Mouse (Mus musculus): ENCODE measurements around the gene Zpbp2.

Gene Zpbp2
- long read RNA-seq, experiment 1 = 0 reads
- long read RNA-seq, experiment 2 = 0 reads

DNA sequence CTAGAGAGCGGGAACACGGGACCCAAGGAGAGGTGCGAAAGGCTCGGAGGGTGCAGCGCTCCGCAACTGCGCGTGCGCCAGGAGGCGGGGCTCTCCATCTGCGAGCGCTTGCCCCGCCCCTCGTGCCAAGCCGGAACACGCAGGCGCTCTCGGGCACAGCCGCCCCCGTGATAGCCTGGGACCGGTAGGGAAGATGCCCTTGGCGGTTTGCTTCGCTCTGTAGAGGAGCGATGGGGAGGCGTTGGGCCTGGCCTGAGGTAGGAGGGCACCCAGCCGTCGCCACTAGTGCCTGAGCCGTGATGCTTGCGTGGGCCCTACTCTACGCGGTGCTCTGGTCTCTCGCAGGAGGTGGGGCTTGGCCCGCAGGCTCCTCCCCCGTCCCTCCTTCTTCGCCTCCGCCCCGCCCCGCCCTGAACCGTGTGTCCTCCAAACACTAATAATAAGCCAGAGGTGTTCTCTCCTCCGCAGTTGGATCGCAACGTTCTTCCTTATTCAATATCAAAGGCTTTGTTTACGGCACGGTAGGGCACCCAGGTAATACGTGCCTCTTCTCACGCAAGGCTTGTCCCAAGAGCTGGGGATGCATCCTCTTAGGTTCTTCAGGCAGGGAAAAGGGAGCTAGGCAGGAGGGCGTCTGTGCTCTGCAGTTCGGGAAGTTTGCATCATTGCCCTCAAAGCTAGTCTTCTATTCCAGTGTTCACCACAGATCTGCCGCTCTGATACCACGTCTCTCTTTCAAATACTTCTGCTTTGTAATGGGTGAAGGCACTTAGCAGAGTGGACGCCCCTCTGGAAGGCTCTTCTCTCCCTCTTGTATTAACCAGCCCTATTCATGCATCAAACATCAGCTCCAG, at the start of gene Zpbp2:
Gene Zpbp2, plus strand, starts transcription at position 123 of the 854 bp plus-strand sequence.
- intact Hi-C loops (cut with DNase I) = no loop called here

DNA sequence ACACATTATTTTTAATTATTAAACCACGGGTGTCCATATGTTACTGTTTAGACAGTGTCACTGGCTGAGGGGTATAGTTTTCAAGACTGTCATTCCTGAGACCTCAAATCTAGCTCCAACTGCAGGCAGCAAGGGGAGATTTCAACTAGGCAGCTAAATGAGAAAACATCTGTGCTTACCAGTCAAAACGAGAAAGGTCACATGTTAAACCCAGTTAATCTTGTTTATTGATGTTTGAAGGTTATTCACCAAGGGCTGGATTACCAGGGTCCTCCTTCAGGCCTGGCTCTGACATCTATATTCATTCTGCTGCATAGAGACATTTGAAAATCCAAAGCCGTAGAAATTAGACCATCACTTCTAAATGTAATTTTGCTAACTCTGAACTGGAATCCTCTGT, 46.0 kb upstream of the Zpbp2 start:
- intact Hi-C loops (cut with DNase I) = no loop called here

DNA sequence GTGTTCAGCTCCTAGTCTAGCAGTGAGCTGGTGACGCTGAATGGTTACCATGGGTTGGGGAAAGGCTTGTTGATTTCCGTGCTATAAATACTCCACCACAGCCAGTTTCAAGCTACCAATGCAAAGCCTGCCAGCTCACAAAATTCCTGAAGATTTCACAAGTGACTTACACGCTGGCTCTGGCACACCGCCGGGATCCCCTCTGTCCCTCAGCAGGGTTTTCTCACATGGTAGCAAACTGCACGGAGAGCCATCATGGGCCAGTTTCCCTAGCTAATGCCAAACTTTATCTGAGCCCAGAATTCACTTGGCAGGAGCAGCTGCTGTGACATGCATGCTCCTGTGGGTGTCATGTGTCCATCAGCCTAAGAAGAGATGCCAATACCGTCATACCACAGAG, 41.5 kb upstream of the Zpbp2 start:
- intact Hi-C loops (cut with DNase I) = no loop called here

DNA sequence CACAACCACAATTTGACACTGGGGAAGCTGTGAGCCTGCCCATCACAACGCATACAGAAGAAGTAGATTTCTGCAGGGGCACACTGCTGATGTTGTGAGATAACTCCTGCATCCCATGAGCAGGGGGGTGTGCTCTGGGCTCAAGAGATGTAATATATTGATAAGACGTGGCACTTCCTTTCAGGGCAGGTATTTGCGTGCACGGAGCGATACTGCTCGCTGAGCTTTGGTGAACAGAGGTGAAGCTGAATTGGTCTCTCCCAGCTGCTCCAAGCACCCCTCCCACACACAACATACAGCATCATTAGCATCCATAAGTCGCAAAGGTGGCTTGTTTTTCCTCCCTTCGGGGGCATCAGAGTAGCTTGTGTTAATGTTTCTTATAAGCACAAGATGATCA, 40.8 kb upstream of the Zpbp2 start:
- intact Hi-C loops (cut with DNase I) = no loop called here

DNA sequence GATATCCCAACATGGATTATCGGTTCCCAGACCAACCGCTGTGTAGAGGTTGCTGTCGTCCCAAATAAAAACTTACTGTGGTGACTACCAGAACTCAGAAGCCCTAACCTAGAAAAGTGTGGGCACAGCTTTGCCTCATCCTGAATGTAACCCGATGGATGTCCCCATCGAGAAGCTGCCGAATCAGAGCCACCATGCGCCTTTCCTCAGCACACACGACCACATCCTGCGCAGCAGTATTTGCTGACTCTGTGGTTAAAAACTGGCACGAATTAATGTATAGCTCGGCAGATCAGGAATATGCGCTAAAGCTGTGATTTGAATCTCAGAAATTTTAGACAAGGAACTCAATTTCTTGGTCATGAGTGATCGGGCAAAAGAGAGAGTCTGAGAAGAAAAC, 38.0 kb upstream of the Zpbp2 start:
- intact Hi-C loops (cut with DNase I) = no loop called here

DNA sequence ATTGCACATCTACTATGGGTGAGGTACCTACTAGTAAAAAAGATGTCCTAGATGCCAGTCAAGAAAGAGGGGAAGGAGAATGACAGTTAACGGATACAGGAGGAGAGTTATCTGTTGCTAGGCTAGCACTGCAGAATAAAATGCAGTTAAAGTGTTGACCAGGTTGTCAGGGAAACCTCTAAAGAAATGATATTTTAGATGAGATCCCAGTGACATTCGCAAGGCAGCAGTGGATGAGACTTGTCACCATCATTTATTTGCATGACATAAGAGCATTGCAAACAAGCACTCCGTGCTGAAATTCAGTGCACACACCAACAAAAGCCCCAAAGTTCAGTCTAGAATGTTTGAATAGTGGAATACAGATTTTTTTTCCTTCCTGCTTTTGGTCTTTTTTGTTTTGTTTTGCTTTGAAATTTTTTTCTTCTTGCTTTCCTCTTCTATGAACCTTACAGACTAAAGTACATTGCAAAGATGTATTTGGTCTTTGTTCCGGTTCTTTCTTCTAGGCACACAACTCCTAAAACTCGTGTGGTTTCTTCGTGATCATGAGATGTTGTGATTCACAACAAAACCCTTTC, 37.5 kb upstream of the Zpbp2 start:
- intact Hi-C loops (cut with DNase I) = no loop called here

DNA sequence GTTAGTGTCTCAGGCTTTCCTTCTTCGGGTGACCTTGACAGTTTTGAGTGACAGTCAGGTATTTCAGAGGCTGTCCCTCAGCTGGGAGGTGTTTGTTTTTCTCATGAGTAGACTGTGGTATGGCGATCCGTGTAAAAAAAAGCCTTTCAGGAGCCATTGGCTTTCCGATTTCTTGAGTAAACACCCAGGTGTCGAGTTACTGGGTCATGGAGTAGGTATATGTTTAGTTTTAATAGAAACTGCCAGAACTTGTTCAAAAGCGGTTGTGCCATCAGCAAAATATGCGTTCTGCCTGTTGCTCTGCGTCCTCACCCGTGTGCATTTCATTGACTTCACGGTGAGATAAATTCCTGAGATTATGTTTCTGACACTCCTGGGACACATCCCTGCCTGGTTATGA, 30.4 kb upstream of the Zpbp2 start:
- intact Hi-C loops (cut with DNase I) = no loop called here

DNA sequence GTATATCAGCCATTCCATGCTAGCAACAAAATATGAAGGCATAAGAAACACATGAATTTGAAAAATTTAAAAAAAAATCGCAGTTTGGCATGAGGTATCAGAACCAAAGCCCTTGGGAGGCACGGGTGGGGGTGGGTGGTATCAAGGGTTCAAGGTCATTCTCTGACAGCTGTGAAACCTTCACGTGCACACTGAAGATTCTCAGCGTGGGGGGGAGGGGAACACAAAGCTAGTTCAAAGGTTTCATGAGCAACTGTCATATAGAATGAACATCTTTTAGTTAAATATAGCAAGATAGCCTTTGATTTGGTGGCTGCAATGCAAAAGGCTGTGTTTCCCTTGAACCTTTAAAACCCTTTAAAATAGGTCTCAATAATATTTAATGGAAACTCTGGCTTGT, 25.8 kb upstream of the Zpbp2 start:
- intact Hi-C loops (cut with DNase I) = no loop called here

DNA sequence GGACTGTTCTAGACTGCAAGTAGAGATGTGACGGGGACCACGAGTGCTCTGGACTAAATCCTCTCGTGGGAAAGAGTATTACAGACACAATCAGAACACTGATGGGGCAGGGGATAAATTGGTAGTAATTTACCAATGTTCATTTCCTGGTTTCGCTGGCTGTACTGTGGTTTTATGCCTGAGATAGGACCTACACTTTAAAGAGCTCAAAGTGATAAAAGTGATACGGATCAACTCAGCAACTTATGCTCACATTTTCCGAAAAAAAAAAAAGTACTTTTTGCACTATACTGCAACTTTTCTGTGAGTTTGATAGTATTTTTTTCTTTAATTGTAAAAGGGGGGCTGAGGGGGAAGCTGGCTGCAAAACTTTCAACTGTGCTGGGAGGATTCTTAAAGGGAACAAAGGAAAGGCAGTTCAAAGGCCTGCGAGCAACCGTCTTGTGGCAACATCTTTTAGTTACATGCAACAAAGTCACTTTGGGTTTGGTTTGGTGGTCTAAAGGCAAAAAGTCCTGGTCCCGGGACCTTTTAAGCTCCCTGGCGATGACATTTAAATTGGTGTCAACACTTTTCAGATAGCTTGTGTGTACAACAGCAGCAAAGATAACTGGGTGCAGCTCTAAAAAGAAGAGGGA, 24.0 kb upstream of the Zpbp2 start:
- intact Hi-C loops (cut with DNase I) = no loop called here

DNA sequence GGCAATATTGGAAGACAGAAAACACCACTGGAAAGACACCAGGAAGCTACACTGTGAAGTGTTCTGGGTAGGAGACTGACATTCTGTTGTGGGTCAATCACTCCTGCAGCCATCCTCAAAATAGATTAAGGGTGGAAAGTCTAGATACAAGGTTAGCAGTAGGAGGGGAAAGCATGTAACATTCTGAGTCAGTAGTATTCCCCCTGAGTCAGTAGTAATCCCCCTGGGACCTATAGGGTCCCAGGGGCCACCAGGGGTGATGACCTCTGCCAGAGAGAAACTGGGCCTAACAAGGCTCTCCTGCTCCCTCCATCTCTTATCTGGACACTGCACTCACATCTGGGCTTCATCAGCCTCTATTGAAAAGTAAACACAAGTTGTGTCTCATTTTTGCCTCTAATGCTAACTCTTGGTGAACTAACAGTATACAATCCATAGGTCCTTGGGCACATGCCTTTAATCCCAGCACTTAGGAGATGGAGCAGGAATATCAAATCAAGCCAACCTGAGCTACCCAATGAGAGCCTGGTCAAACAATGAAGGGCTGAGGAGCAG, 13.3 kb upstream of the Zpbp2 start:
- intact Hi-C loops (cut with DNase I) = no loop called here

DNA sequence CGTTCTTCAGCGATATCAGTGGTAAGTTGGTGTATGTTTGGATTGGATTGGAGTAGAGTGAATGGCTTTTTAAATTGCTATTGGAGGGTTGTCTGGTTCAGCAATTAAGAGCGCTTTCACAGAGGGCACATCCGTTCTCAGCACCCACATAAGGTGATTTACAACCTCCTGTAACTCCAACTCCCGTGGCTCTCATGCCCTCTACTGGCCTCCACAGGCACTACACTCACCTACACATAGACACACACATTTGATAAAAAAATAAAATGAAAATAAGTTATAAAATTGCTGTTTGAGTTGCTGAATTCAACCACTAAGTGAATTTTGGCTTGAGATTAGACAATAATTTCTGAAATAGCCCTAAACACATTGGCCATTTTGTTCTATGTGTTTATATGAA, 10.6 kb upstream of the Zpbp2 start:
- intact Hi-C loops (cut with DNase I) = no loop called here

DNA sequence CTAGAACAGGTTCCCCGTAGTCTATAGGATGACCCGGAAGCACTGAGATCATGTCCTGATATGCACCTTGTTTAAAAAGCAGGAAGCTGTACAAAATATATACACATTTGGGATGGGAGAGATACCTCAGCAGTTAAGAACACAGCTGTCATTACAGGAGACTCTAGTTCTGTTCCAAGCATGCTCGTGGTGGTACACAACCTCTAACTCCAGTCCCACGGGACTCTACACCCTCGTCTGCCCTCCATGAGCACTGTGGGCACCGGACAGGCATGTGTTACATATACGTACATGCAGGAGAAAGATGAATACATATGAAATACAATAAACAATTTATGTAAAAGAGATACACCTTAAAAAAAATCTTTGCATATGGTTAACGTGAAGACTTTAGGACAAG, 8.3 kb upstream of the Zpbp2 start:
- intact Hi-C loops (cut with DNase I) = no loop called here

DNA sequence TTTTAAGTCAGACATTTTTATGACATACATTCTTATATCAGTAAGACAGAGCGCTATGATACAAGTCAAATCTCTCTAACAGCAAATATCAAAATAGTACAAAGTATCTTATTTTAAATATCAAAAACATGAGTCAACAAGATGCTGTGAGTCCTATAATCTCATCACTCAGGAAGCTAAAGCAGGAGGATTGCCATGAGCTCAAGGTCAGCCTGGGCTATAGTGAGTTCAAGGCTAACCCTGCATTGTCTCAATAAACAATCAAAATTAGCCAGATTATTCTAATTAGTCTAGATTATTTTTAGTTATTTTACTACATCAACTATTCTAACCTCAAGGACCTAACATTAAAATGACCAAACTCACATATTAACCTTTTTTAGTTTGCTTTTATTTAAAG, 7.5 kb upstream of the Zpbp2 start:
- intact Hi-C loops (cut with DNase I) = no loop called here

DNA sequence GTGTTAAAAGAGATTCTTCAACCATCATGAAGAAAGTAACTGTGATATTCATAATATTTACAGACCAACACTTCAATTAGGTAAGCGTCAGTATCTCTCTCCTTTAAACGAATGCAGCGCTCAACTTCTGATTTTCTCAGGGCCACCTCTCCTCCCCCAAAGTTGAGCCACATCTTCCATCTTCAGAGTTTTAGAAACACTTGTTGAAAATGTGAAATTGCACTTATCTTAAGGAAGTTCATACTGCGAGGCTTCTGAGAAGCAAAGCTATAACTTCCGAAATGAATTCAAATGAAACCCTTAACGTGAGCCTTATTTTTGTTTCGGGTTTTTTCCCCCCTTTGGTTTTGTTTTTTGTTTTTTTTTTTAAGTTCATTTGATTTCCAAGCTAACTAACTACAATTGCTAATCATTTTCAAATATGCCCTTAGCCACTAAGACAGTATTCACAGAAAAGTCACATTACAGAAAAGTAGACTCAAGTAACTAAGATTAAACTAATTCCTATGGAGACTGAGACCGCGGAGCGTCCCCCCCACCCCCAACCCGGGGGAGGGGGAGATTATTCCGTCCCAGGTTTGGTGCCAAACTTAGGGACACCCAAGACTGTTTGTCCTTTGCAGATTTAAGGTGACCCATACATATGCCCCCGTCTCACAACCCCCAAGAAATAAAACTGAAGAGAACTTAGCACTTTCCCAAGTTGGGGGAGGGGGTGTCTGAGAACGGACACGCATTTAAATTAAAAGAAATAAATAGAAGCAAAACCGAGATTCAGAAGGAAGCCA, 5.8 kb upstream of the Zpbp2 start:
- intact Hi-C loops (cut with DNase I) = no loop called here

DNA sequence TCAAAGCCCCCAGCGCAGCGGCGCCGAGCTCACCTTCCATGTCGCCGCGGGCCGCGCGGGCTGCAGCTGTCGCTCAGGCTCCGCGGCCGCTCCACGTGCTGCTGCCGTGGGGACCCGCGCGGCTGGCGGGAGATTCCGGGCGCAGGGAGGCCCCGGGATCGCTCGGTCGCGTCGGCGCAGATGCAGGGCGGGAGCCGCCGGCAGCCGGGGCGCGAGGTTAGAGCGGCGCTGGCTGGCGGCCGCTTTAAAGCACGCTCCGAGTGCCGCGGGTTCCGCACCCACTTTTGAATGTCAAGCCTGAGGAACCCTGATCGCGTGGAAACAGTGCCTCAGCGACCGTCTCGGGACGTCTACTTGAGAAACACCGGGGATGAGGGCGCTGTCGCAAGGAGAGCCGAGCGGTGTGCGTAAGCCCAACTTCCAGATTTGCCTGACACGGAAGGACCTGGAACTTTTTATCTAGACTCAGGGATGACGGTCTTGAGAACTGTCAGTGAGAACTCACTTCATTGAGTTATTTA, 5.1 kb upstream of the Zpbp2 start, which contains the start of gene Ikzf3:
Gene Ikzf3, minus strand, starts transcription at position 321 of the 521 bp plus-strand sequence.
- intact Hi-C loops (cut with DNase I) = no loop called here

DNA sequence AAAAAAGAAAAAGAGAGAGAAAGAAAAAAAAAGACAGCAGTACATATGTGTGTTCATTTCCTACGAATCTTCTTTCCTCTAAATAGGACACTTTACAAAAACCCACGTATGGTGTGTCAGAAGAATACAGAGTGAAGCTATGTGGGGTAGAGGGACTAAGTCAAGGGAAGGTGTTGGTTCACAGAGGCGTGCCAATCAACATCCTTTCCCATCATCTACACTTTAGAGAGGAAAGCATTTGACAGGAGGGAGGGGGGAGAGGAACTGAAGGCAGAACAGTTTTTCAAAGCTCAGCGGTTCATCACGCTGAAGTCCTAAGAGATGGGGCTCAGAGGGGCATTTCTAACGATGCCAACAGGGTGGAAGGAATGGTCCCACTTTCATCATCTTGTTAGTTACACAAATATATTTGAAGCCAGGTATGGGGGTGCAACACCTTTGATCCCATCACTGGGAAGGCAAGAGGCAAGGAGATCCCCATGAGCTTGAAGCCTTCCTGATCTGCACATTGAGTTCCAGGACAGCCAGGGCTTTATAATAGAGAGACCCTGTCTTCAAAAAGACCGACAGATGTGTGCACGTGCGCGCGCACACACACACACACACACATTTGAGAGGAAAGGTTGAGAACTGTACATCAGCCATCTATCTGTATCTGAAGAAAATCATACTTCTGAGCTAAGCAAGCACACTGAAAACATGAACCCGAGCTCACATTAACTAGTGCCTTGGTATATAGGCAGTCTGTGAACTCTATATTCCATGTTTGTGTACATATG, 4.2 kb upstream of the Zpbp2 start:
- intact Hi-C loops (cut with DNase I) = no loop called here

DNA sequence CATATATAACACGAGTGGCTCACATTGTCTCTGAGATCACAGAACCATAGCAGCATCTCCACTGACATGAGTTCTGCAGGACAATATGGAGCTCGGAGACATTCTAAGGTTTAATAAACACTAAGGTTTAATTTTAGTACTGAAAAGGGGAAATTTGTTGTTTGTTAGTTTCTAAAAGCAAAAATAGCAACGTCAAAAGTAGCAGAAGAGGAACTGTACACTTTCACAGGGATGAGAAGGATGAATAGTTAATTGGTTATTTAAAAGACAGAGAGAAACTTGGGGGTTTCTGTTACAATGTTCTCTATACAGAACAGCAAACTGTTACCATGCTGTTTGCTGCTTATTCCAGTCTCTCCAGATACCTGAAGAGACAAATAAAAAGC, 3.6 kb upstream of the Zpbp2 start:
- intact Hi-C loops (cut with DNase I) = no loop called here

DNA sequence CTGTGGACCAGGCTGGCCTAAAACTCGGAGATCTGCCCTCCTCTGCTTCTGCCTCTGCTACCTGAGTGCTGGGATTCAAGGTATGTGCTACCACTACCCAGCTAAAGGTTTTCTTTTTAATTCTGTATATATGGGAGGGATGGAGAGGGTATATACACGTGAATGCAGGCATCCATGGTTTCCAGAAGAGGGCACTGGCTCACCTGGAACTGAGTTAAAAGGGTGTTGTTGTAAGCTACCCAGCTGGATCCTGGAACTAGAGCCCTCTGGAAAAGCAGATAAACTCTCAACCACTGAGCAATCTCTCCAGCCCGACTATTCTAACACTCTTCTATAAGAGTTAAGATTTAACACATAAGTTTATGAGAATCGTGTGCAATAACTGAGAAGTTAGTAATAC, 1.5 kb upstream of the Zpbp2 start:
- intact Hi-C loops (cut with DNase I) = no loop called here

DNA sequence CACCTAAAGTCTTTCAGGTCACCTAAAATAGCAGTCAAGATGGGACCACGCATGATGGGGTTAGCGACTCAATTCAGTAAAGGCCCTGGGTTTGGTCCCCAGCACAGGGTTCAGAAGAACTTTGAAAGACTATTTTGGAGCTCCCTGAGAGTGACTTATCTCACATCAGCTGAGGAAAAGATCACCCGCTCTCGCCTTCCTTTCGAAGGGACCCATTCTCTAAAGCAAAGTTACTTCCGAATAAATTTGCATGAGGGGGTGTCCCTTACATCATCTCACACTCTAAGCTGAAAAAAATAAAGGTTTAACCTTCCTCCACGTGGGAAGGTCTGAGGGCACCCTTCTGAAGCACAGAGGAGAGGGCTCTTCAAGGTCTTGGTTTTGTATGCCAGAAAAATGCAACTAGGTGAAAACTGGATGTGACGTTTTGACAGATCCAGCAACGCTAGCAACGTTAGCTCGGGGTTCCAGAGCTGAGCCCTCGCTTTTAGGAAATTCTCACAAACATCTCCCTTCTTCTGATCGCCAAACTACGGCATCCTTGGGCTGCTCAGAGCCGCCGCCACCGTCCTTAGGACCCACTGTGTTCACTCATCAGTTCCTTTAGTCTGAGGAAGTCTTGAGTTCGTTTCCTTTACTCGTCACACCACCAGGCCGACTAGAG, 454 bp upstream of the Zpbp2 start:
- intact Hi-C loops (cut with DNase I) = no loop called here

DNA sequence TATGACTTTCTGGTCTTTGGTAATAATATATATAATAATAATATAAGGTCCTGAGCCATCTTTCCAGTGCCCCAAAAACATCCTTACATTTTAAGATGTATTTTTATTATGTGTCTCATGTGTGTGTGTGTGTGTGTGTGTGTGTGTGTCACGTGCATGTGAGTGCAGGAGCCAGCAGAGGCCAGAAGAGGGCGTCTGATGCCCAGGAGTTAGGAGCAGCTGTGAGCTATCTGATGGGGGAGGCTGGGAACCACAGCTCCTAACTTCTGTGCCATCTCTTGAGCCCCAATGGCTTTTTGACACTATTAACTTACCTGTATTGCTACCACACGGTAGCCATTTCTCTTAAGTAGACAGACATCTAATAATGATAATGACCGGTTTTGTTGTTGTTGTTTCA, 3.1 kb downstream of the Zpbp2 start:
- intact Hi-C loops (cut with DNase I) = loop anchor here (2.0 kb wide), 1 partner anchor 43 kb away; no protein-coding TSS in a partner anchor

Data from adrenal gland (tissue).